Mouse (Mus musculus): Measurements from ENCODE around the gene Fhdc1. TPM values are rescaled to one million over a fixed set of nuclear protein-coding genes. Genes with fewer than 3 reads are reported as not detected.

Gene Fhdc1
- total RNA-seq, 2 experiments from 2014 or later, result 2.5 to 3.3 TPM

Other genes starting within 250 kb of the Fhdc1 start
- 100 to 1,000 TPM; 438 to 456 TPM for gene Trim2, start 173.6 kb downstream of the Fhdc1 start, total RNA-seq (2021)
- 10 to 100 TPM; 21.9 to 22.1 TPM for gene Arfip1, start 102.2 kb upstream of the Fhdc1 start, total RNA-seq (2021)
- gene Tigd4, start 113.1 kb upstream of the Fhdc1 start, total RNA-seq (2021), result under 1 TPM in 1 of 2 experiments, not detected in 1; 0.10 TPM
- under 1 TPM; 0.32 to 0.36 TPM for gene Tmem154, start 185.8 kb upstream of the Fhdc1 start, total RNA-seq (2021)

Measured in layer of hippocampus, adult 18-20 months (tissue).